Mouse (Mus musculus) left cerebral cortex, adult 18-20 months (tissue): ENCODE measurements at regions not wholly inside any gene's neighbourhood (a gene's known extent, or its start where the extent isn't known, plus 50 kb on each side); places are given as distances from the start of the nearest gene placed in this dataset.
"Not testable (repeated sequence)": the region's sequence is repeated elsewhere in the genome, so short reads cannot be mapped to it uniquely, and the experiment has no call there.

Experiments used
- DNase-seq, 2 experiments: peaks; one replicate each; pipeline ENCODE4 v3.0.0; 2021 to 2022; ENCODE audit warnings: low spot score in 2 of 2, mixed read lengths in 1 of 2

GRCm38 (mm10) chr13:7007091-7007490 lies 358.5 kb upstream of the Pfkp start:
- no peak for DNase-seq

- not testable (repeated sequence) for DNase-seq
These were observed 350.1 kb upstream of the Pfkp start for GRCm38 (mm10) chr13:6998508-6999278.

GRCm38 (mm10) chr13:6998094-6998493 lies 349.5 kb upstream of the Pfkp start:
- no peak for DNase-seq

- DNase-seq, result no peak
These were observed 343.9 kb upstream of the Pfkp start for GRCm38 (mm10) chr13:6992323-6992994.

- DNase-seq, result no peak
These were observed 343.1 kb upstream of the Pfkp start for GRCm38 (mm10) chr13:6991714-6992113.

GRCm38 (mm10) chr13:6985012-6985996 lies 336.7 kb upstream of the Pfkp start:
- DNase-seq, result no peak

- no peak for DNase-seq
These were observed 307.1 kb upstream of the Pfkp start for GRCm38 (mm10) chr13:6955713-6956112.

- no peak for DNase-seq
These were observed 275.6 kb upstream of the Pfkp start for GRCm38 (mm10) chr13:6924136-6924535.

GRCm38 (mm10) chr13:6922357-6922721 lies 273.8 kb upstream of the Pfkp start:
- DNase-seq, result no peak

GRCm38 (mm10) chr13:6921691-6922356 lies 273.2 kb upstream of the Pfkp start:
- DNase-seq, result no peak

GRCm38 (mm10) chr13:6906000-6906399 lies 257.4 kb upstream of the Pfkp start:
- DNase-seq, result no peak

GRCm38 (mm10) chr13:6901682-6902081 lies 253.1 kb upstream of the Pfkp start:
- DNase-seq, result no peak

GRCm38 (mm10) chr13:6897666-6898065 lies 249.1 kb upstream of the Pfkp start:
- DNase-seq, result no peak

GRCm38 (mm10) chr13:6891458-6892076 lies 243.0 kb upstream of the Pfkp start:
- no peak for DNase-seq

- DNase-seq, result not testable (repeated sequence)
These were observed 240.9 kb upstream of the Pfkp start for GRCm38 (mm10) chr13:6889446-6889845.

GRCm38 (mm10) chr13:6888381-6888780 lies 239.8 kb upstream of the Pfkp start:
- DNase-seq, result no peak

- no peak for DNase-seq
These were observed 228.7 kb upstream of the Pfkp start for GRCm38 (mm10) chr13:6877018-6877901.

- no peak for DNase-seq
These were observed 213.6 kb upstream of the Pfkp start for GRCm38 (mm10) chr13:6862186-6862585.

- DNase-seq, result no peak
These were observed 211.0 kb upstream of the Pfkp start for GRCm38 (mm10) chr13:6859551-6859950.
